Mouse (Mus musculus) cortical plate, adult 2 months (tissue): ENCODE measurements at regions not wholly inside any gene's neighbourhood (a gene's known extent, or its start where the extent isn't known, plus 50 kb on each side); places are given as distances from the start of the nearest gene placed in this dataset.
"Not testable (repeated sequence)": the region's sequence is repeated elsewhere in the genome, so short reads cannot be mapped to it uniquely, and the experiment has no call there.

Source experiments
- H3K27ac ChIP-seq: fragments of 200-500 bp; 2 replicates; pipeline ENCODE4 v1.5.1; 2012; ENCODE audit warnings: low read length, control low read depth, inconsistent platforms; ENCODE audit not compliant: insufficient read depth
- H3K4me1 ChIP-seq: fragments of 200-500 bp; 2 replicates; pipeline ENCODE4 v1.6.1; 2011; ENCODE audit warnings: low read length; ENCODE audit not compliant: control insufficient read depth, insufficient read depth
- H3K4me3 ChIP-seq: fragments of 200-500 bp; 2 replicates; pipeline ENCODE4 v1.5.1; 2011; ENCODE audit warnings: mild to moderate bottlenecking, low read length, control low read depth; ENCODE audit not compliant: insufficient read depth
- CTCF ChIP-seq: fragments of 200-500 bp; IDR thresholded peaks from 2 replicates; pipeline ENCODE4 v1.5.1; 2011; ENCODE audit warnings: mild to moderate bottlenecking, control low read depth, low read length; ENCODE audit not compliant: insufficient read depth; ENCODE audit errors: extremely low read depth
- POLR2A ChIP-seq: fragments of 200-500 bp; IDR thresholded peaks from 2 replicates; pipeline ENCODE4 v1.6.1; 2011; ENCODE audit warnings: mild to moderate bottlenecking, low read length, control low read depth; ENCODE audit not compliant: insufficient read depth; ENCODE audit errors: extremely low read depth

GRCm38 (mm10) chr2:72637881-72638620, 162.1 kb downstream of the Cdca7 start:
- Histone ChIP-seq H3K4me1 (no peaks in the 10 kb centered on the region), H3K27ac (no peak overlapping the region), H3K4me3 (no peak overlapping the region)
- peak; percentile 33; the same call in 1 of the 2 replicates for TF ChIP-seq CTCF
- no peak for TF ChIP-seq POLR2A

- Histone ChIP-seq H3K4me3 (no peak overlapping the region), H3K4me1 (no peaks in the 10 kb centered on the region), H3K27ac (no peak overlapping the region)
- TF ChIP-seq CTCF: no peak
- no peak for TF ChIP-seq POLR2A
Observed at GRCm38 (mm10) chr2:72639022-72639421, 163.1 kb downstream of the Cdca7 start.

- Histone ChIP-seq H3K27ac (no peak overlapping the region), H3K4me3 (no peak overlapping the region), H3K4me1 (no peaks in the 10 kb centered on the region)
- TF ChIP-seq POLR2A: no peak
Observed at GRCm38 (mm10) chr2:72641228-72641627, 165.3 kb downstream of the Cdca7 start.

DNA sequence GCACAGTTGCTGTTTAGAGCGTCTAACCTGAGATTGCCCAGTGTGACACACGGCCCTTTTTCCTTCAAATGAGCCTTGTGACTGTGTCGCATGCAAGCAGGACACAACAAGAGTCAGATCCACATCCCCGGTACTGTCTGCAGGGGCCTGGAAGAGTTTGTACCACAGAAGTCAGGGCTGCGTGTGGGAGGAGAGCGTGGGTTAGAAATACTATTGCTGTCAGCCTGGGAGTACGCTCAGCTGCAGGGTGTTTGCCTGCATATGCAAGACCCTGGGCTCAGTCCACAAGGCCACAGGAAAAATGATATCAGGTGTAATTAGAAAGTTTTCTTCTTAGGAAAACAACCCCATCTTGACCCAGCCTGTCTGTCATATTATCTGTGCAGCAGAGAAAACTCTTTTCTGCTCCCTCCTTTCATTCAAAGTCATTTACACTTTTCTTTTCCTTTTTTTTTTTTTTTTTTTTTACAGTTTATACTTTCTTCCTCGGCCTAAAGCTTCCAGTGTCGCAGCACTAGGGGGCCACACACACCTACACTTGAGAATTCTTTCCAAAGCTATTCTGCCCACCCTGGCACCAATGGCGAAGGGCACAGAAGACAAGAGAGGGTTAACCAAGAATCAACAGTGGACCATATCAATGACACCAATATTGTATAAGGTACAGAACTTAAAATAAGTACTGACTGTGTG, 168.3 kb downstream of the Cdca7 start:
- no peak overlapping the region for H3K27ac ChIP-seq
- TF ChIP-seq CTCF: 0 out of 2 replicates have a peak, but pooled peaks have one; percentile 16
- no peak for TF ChIP-seq POLR2A
- H3K4me1 ChIP-seq: no peaks in the 10 kb centered on the region
- no peak overlapping the region for H3K4me3 ChIP-seq

DNA sequence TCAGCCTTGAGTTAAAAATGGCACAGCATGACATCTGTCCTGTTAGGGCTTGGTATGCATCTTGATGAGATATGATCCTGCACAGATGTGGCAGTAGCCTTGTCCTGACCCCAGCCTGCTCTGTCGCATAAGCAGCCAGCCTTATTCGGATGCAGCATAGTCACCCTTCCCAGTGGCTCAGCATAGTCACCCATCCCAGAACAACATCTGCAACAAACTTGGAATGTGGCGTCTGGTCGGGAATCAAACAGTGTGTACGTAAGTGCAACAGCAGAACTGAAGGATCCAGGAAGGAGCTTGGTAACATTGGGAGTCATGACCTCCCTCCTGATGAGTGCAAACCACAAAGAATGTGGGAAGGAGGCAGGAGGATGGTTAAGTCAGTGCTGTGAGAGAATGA, 171.7 kb downstream of the Cdca7 start:
- Histone ChIP-seq H3K27ac (no peak overlapping the region), H3K4me1 (no peaks in the 10 kb centered on the region), H3K4me3 (no peak overlapping the region)
- no peak for TF ChIP-seq POLR2A
- no peak for TF ChIP-seq CTCF

GRCm38 (mm10) chr2:72648294-72648693, 172.3 kb downstream of the Cdca7 start:
- no peak overlapping the region for H3K27ac ChIP-seq
- TF ChIP-seq CTCF (no peak), POLR2A (no peak)

DNA sequence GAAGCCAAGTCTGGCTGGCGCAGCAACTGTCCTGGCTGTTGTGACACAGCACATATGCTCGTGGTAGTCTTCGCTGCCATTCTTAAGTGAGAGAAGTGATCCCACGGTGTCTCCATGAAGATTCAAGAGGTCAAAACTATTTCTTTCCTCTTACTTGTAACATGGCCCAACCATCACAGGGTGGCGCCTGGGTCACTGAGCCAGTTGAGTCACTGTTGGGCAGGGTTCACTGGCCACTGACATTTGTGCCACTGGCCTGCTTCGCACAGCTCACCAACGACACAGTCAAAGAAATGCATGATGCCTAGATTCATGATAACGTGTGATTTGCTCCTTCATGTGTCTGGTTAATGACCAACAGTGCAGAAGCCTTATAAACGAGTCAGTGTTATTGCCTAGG, 179.9 kb downstream of the Cdca7 start:
- TF ChIP-seq CTCF: no peak
- no peak for TF ChIP-seq POLR2A
- Histone ChIP-seq H3K4me1 (no peaks in the 10 kb centered on the region), H3K27ac (no peak overlapping the region), H3K4me3 (no peak overlapping the region)

More at GRCm38 (mm10) chr2:72648294-72648693, 172.3 kb downstream of the Cdca7 start:
- H3K4me1 ChIP-seq: no peaks in the 10 kb centered on the region
- no peak overlapping the region for H3K4me3 ChIP-seq

- TF ChIP-seq POLR2A (no peak), CTCF (no peak)
- no peak overlapping the region for H3K4me3 ChIP-seq
- no peaks in the 10 kb centered on the region for H3K4me1 ChIP-seq
- H3K27ac ChIP-seq: no peak overlapping the region
Observed at GRCm38 (mm10) chr2:72657101-72657920, 181.4 kb downstream of the Cdca7 start.

DNA sequence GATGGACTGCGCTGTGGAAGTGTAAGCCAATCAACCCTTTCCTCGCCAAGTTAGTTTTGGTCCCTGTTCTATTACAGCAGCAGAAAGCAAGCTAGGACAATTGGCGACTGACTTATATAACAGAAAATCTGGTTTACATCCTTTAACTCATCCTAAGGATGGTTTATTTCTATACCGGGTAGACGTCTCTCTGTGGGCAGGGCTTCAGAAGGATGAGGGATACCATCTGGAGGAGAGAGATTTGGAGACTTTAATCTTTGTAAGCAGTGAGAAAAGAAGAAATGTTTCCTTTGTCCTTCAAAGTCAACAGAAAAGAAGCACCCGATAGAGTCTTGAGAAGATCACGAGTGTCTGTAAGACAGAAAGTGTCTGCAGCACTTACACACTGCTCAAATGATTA, 186.4 kb downstream of the Cdca7 start:
- Histone ChIP-seq H3K4me3 (no peak overlapping the region), H3K4me1 (no peaks in the 10 kb centered on the region), H3K27ac (no peak overlapping the region)
- TF ChIP-seq CTCF (no peak), POLR2A (no peak)

DNA sequence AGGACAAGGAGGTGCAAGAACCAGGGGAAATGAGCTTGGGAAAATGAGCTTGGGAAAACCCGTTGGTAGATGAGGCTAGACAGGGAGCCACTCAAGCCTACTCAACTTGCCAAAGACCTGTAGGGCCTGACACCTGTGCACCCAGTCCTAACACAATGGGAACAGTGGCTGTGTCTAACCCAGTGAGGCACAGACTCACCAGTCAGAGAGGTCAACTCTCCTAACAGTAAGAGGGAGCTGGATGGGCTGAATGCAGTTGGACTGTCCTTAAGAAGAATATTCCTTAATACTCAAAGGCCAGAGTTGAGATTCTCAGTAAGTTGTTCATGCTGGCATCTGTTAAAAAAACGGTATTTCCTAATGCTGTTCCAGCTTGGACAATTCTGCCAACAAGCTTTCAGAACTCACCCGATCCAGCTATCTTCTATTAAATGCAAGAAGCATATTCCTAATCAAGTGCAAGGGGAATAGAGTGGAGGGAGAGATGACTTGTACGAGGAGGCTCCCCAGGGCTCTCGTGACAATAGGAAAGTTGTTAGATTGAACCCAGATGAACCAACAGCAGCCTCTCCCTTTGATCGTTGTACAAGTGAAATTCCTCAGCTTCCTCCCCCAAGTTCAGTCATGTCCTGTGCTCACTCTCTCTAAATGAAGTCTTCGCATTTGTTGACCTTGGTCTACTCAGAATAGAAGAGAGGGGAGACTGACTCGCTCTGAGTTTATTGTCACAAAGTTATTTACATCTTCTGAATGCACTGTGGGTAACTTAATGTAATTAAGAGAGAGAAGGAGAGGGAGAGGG, 187.2 kb downstream of the Cdca7 start:
- no peaks in the 10 kb centered on the region for H3K4me1 ChIP-seq
- H3K4me3 ChIP-seq: no peak overlapping the region
- no peak overlapping the region for H3K27ac ChIP-seq
- TF ChIP-seq POLR2A: no peak
- TF ChIP-seq CTCF: no peak

- H3K27ac ChIP-seq, H3K4me3 ChIP-seq, H3K4me1 ChIP-seq: not testable (repeated sequence)
Observed at GRCm38 (mm10) chr2:72667396-72667795, 191.4 kb downstream of the Cdca7 start.
